Mouse (Mus musculus): ENCODE measurements at regions not wholly inside any gene's neighbourhood (a gene's known extent, or its start where the extent isn't known, plus 50 kb on each side); places are given as distances from the start of the nearest gene placed in this dataset.

- 95% methylated on average over 6 of the region's 6 CpGs for whole genome bisulfite sequencing
- Histone ChIP-seq H3K9me3 (no peaks in the 10 kb centered on the region), H3K4me1 (no peaks in the 10 kb centered on the region), H3K9ac (no peak overlapping the region), H3K4me2 (no peak overlapping the region), H3K4me3 (replicated peaks) (no peak overlapping the region), H3K27ac (no peak overlapping the region), H3K36me3 (replicated peaks) (no peaks in the 10 kb centered on the region), H3K27me3 (no peaks in the 10 kb centered on the region)
- no peak for ATAC-seq (ENCODE audit: low FRiP score)
These were observed 237.0 kb downstream of the Map2k4 start for GRCm38 (mm10) chr11:65551073-65551472.

- Histone ChIP-seq H3K4me1 (no peaks in the 10 kb centered on the region), H3K27ac (no peak overlapping the region)
- ATAC-seq (ENCODE audit: low FRiP score): no peak
These were observed 243.8 kb downstream of the Map2k4 start for GRCm38 (mm10) chr11:65544281-65544680.

GRCm38 (mm10) chr11:65543581-65543980 lies 244.5 kb downstream of the Map2k4 start:
- Histone ChIP-seq H3K4me1 (no peaks in the 10 kb centered on the region), H3K27me3 (no peaks in the 10 kb centered on the region), H3K9ac (no peak overlapping the region), H3K27ac (no peak overlapping the region), H3K9me3 (no peaks in the 10 kb centered on the region), H3K36me3 (replicated peaks) (no peaks in the 10 kb centered on the region), H3K4me3 (replicated peaks) (no peak overlapping the region), H3K4me2 (no peak overlapping the region)
- 85% methylated on average over 3 of the region's 3 CpGs for WGBS
- no peak for ATAC-seq (ENCODE audit: low FRiP score)

More at GRCm38 (mm10) chr11:65544281-65544680, 243.8 kb downstream of the Map2k4 start:
- H3K4me2 ChIP-seq: no peak overlapping the region
- WGBS: 79% methylated on average over 5 of the region's 5 CpGs
- H3K9me3 ChIP-seq: no peaks in the 10 kb centered on the region
- H3K27me3 ChIP-seq: no peaks in the 10 kb centered on the region
- no peak overlapping the region for H3K9ac ChIP-seq
- H3K36me3 ChIP-seq (replicated peaks): no peaks in the 10 kb centered on the region
- no peak overlapping the region for H3K4me3 ChIP-seq (replicated peaks)

GRCm38 (mm10) chr11:65537046-65537630 lies 251.0 kb downstream of the Map2k4 start:
- Histone ChIP-seq H3K9me3 (no peaks in the 10 kb centered on the region), H3K36me3 (replicated peaks) (no peaks in the 10 kb centered on the region), H3K27me3 (no peaks in the 10 kb centered on the region), H3K27ac (no peak overlapping the region), H3K4me1 (no peaks in the 10 kb centered on the region), H3K4me2 (no peak overlapping the region), H3K4me3 (replicated peaks) (no peak overlapping the region), H3K9ac (no peak overlapping the region)
- no peak for ATAC-seq (ENCODE audit: low FRiP score)
- WGBS: 89% methylated on average over 16 of the region's 16 CpGs

- 89% methylated on average over 8 of the region's 8 CpGs for WGBS
- no peaks in the 10 kb centered on the region for H3K9me3 ChIP-seq
- no peaks in the 10 kb centered on the region for H3K4me1 ChIP-seq
- H3K4me3 ChIP-seq (replicated peaks): no peak overlapping the region
- no peaks in the 10 kb centered on the region for H3K27me3 ChIP-seq
- no peak overlapping the region for H3K4me2 ChIP-seq
- ATAC-seq (ENCODE audit: low FRiP score): no peak
- H3K9ac ChIP-seq: no peak overlapping the region
- no peak overlapping the region for H3K27ac ChIP-seq
- no peaks in the 10 kb centered on the region for H3K36me3 ChIP-seq (replicated peaks)
These were observed 252.2 kb downstream of the Map2k4 start for GRCm38 (mm10) chr11:65535726-65536442.

GRCm38 (mm10) chr11:65530744-65531143 lies 257.4 kb downstream of the Map2k4 start:
- no peak overlapping the region for H3K27ac ChIP-seq
- H3K4me2 ChIP-seq: no peak overlapping the region
- no peaks in the 10 kb centered on the region for H3K36me3 ChIP-seq (replicated peaks)
- ATAC-seq (ENCODE audit: low FRiP score): no peak
- H3K9ac ChIP-seq: no peak overlapping the region
- H3K27me3 ChIP-seq: no peaks in the 10 kb centered on the region
- no peak overlapping the region for H3K4me3 ChIP-seq (replicated peaks)
- no peaks in the 10 kb centered on the region for H3K9me3 ChIP-seq
- H3K4me1 ChIP-seq: no peaks in the 10 kb centered on the region
- WGBS: 84% methylated on average over 5 of the region's 5 CpGs

GRCm38 (mm10) chr11:65505106-65505865 lies 235.5 kb upstream of the Myocd start:
- Histone ChIP-seq H3K9me3 (no peaks in the 10 kb centered on the region), H3K4me3 (replicated peaks) (no peak overlapping the region), H3K4me1 (no peaks in the 10 kb centered on the region), H3K27me3 (no peaks in the 10 kb centered on the region), H3K27ac (no peak overlapping the region), H3K4me2 (no peak overlapping the region), H3K36me3 (replicated peaks) (no peaks in the 10 kb centered on the region), H3K9ac (no peak overlapping the region)
- ATAC-seq (ENCODE audit: low FRiP score): no peak
- 92% methylated on average over 19 of the region's 19 CpGs for WGBS

- no peak for ATAC-seq (ENCODE audit: low FRiP score)
- Histone ChIP-seq H3K9ac (no peak overlapping the region), H3K4me3 (replicated peaks) (no peak overlapping the region), H3K27me3 (no peaks in the 10 kb centered on the region), H3K4me2 (no peak overlapping the region), H3K36me3 (replicated peaks) (no peaks in the 10 kb centered on the region), H3K9me3 (no peaks in the 10 kb centered on the region), H3K4me1 (peaks cover 4% of the 10 kb centered on the region; the same call in 1 of the 2 replicates), H3K27ac (no peak overlapping the region)
- 83% methylated on average over 2 of the region's 2 CpGs for WGBS
These were observed 228.2 kb upstream of the Myocd start for GRCm38 (mm10) chr11:65497979-65498378.

- Histone ChIP-seq H3K36me3 (replicated peaks) (no peaks in the 10 kb centered on the region), H3K4me2 (no peak overlapping the region), H3K9ac (no peak overlapping the region), H3K4me1 (peaks cover 4% of the 10 kb centered on the region; the same call in 1 of the 2 replicates), H3K27me3 (no peaks in the 10 kb centered on the region), H3K9me3 (no peaks in the 10 kb centered on the region), H3K4me3 (replicated peaks) (no peak overlapping the region), H3K27ac (no peak overlapping the region)
- no peak for ATAC-seq (ENCODE audit: low FRiP score)
- 90% methylated on average over 6 of the region's 6 CpGs for WGBS
These were observed 227.6 kb upstream of the Myocd start for GRCm38 (mm10) chr11:65497415-65497814.

GRCm38 (mm10) chr11:65495034-65495433 lies 225.2 kb upstream of the Myocd start:
- Histone ChIP-seq H3K27me3 (no peaks in the 10 kb centered on the region), H3K9me3 (no peaks in the 10 kb centered on the region), H3K4me3 (replicated peaks) (no peak overlapping the region), H3K9ac (no peak overlapping the region), H3K4me1 (peaks cover 4% of the 10 kb centered on the region; the same call in 1 of the 2 replicates), H3K27ac (no peak overlapping the region), H3K4me2 (no peak overlapping the region), H3K36me3 (replicated peaks) (no peaks in the 10 kb centered on the region)
- WGBS: 20% methylated on average over 11 of the region's 11 CpGs
- no peak for ATAC-seq (ENCODE audit: low FRiP score)

GRCm38 (mm10) chr11:65490426-65490825 lies 220.6 kb upstream of the Myocd start:
- Histone ChIP-seq H3K27me3 (no peaks in the 10 kb centered on the region), H3K4me1 (peaks cover 4% of the 10 kb centered on the region; the same call in 1 of the 2 replicates), H3K9me3 (no peaks in the 10 kb centered on the region), H3K27ac (no peak overlapping the region), H3K36me3 (replicated peaks) (no peaks in the 10 kb centered on the region), H3K4me2 (no peak overlapping the region), H3K4me3 (replicated peaks) (no peak overlapping the region), H3K9ac (no peak overlapping the region)
- no peak for ATAC-seq (ENCODE audit: low FRiP score)
- 93% methylated on average over 3 of the region's 3 CpGs for WGBS

GRCm38 (mm10) chr11:65475821-65476540 lies 206.2 kb upstream of the Myocd start:
- H3K27ac ChIP-seq: no peak overlapping the region
- WGBS: 81% methylated on average over 18 of the region's 18 CpGs
- no peak overlapping the region for H3K4me2 ChIP-seq
- H3K9ac ChIP-seq: no peak overlapping the region
- no peaks in the 10 kb centered on the region for H3K27me3 ChIP-seq
- H3K4me1 ChIP-seq: no peaks in the 10 kb centered on the region; the same call in 1 of the 2 replicates
- ATAC-seq (ENCODE audit: low FRiP score): no peak
- H3K9me3 ChIP-seq: no peaks in the 10 kb centered on the region
- H3K4me3 ChIP-seq (replicated peaks): no peak overlapping the region
- H3K36me3 ChIP-seq (replicated peaks): no peaks in the 10 kb centered on the region

Measured in forebrain, embryonic 12.5 days (tissue).